Mouse (Mus musculus) urinary bladder, adult 18-20 months (tissue): ENCODE measurements around the gene Bcat1.

Experiments
- DNase-seq, 2 experiments: peaks; one replicate each; pipeline ENCODE4 v3.0.0; 2022; ENCODE audit warnings: low spot score in 2 of 2, mixed read lengths in 2 of 2

The Bcat1 gene

DNA sequence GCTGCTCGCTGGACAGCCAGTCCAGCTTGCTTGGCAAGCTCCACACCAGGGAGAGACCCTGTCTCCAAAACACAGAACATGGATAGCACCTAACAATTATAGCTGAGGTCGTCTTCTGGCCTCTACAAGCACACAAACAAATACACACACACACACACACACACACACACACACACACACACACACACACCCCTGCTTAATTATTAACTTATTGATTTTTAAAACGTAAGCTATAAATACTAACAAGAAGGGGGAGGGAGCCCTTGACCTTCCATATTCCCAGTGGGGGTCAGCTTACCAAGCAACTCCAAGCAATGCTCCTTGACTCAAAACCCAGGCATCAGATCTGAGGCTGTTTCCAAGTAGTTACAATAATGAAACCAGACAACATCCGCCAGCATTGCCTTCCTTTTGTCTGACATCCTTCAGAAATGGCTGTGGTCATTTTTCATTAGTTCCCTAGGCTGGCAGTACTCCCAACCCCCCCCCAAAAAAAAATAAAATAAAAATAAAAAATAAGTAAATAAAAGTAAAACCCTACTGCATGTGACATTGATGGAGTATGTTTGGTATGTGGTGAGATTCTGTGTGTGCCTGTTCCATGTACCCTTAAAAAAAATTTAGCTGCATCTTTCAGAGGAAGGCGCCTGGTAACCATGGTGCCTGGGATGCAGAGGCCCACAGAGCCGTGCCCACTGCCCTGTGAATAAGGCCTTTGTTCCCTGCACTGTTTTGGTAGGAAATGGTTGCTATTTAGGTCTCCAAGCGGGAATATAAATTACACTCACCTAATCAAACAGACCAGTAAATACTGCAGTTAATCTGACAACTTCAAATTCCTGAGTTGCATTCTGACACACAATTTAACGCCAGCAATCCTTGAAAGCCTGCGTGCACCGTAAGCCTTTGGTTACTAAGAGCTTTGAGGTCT, 131.3 kb downstream of the Bcat1 start:
- DNase-seq, result no peak
